Mouse (Mus musculus): Measurements from ENCODE around the gene Plxnc1. TPM values are rescaled to one million over a fixed set of nuclear protein-coding genes. Genes with fewer than 3 reads are reported as not detected.
A peak's percentile ranks its signal among the peaks of the same experiment; 100 is the strongest.

Gene Plxnc1
- total and polyA plus RNA-seq, 2 experiments from 2014 or later, result 11.5 to 70.2 TPM

- Histone ChIP-seq H3K27me3 (ENCODE audit: insufficient read depth, low read length) (no peaks in the 10 kb centered on the region), H3K9me3 (ENCODE audit: low read length) (no peaks in the 10 kb centered on the region), H3K4me2 (ENCODE audit: low read depth) (no peak overlapping the region), H3K36me3 (ENCODE audit: insufficient read depth) (peaks cover 2% of the 10 kb centered on the region; the same call in 1 of the 2 replicates), H3K9ac (no peak overlapping the region), H3K4me3 (ENCODE audit: low read depth, low read length) (no peak overlapping the region), H3K4me1 (ENCODE audit: insufficient read depth) (no peaks in the 10 kb centered on the region), H3K27ac (ENCODE audit: low read depth, low read length) (no peak overlapping the region)
- ATAC-seq (no peak), DNase-seq (no peak)
- WGBS, result 83% methylated on average over 7 of the region's 7 CpGs
- no peak for TF ChIP-seq CTCF (IDR thresholded peaks at IDR 0.05; ENCODE audit: low read depth)
These were observed 28.0 kb downstream of the Plxnc1 start for GRCm38 (mm10) chr10:94916610-94917009.

- Histone ChIP-seq H3K4me1 (ENCODE audit: insufficient read depth) (no peaks in the 10 kb centered on the region), H3K27me3 (ENCODE audit: insufficient read depth, low read length) (no peaks in the 10 kb centered on the region), H3K4me3 (ENCODE audit: low read depth, low read length) (no peak overlapping the region), H3K36me3 (ENCODE audit: insufficient read depth) (peaks cover 2% of the 10 kb centered on the region; the same call in 1 of the 2 replicates), H3K27ac (ENCODE audit: low read depth, low read length) (no peak overlapping the region), H3K4me2 (ENCODE audit: low read depth) (no peak overlapping the region), H3K9me3 (ENCODE audit: low read length) (no peaks in the 10 kb centered on the region), H3K9ac (no peak overlapping the region)
- ATAC-seq (no peak), DNase-seq (no peak)
- TF ChIP-seq CTCF (IDR thresholded peaks at IDR 0.05; ENCODE audit: low read depth), result no peak
- WGBS, result 87% methylated on average over 6 of the region's 6 CpGs
These were observed 28.9 kb downstream of the Plxnc1 start for GRCm38 (mm10) chr10:94915746-94916145.

- Histone ChIP-seq H3K9ac (no peak overlapping the region), H3K4me2 (ENCODE audit: low read depth) (no peak overlapping the region), H3K4me3 (ENCODE audit: low read depth, low read length) (no peak overlapping the region), H3K4me1 (ENCODE audit: insufficient read depth) (no peaks in the 10 kb centered on the region), H3K36me3 (ENCODE audit: insufficient read depth) (peaks cover 6% of the 10 kb centered on the region; the same call in 1 of the 2 replicates), H3K9me3 (ENCODE audit: low read length) (no peaks in the 10 kb centered on the region), H3K27me3 (ENCODE audit: insufficient read depth, low read length) (no peaks in the 10 kb centered on the region), H3K27ac (ENCODE audit: low read depth, low read length) (peak overlapping the region; percentile 29; the same call in 1 of the 2 replicates)
- no peak for TF ChIP-seq CTCF (IDR thresholded peaks at IDR 0.05; ENCODE audit: low read depth)
- WGBS, result 56% methylated on average over 11 of the region's 11 CpGs
- peak; percentile 65 for ATAC-seq
- peak; percentile 30 for DNase-seq
These were observed 30.6 kb downstream of the Plxnc1 start for GRCm38 (mm10) chr10:94914081-94914480.

GRCm38 (mm10) chr10:94913336-94913739 is 31.3 kb downstream of the Plxnc1 start:
- H3K9me3 ChIP-seq (ENCODE audit: low read length), result no peaks in the 10 kb centered on the region
- no peak for TF ChIP-seq CTCF (IDR thresholded peaks at IDR 0.05; ENCODE audit: low read depth)
- no peak overlapping the region for H3K4me2 ChIP-seq (ENCODE audit: low read depth)
- no peak overlapping the region for H3K9ac ChIP-seq
- no peaks in the 10 kb centered on the region for H3K4me1 ChIP-seq (ENCODE audit: insufficient read depth)
- peaks cover 7% of the 10 kb centered on the region; the same call in 1 of the 2 replicates for H3K36me3 ChIP-seq (ENCODE audit: insufficient read depth)
- H3K27ac ChIP-seq (ENCODE audit: low read depth, low read length), result peak overlapping the region; percentile 40; the same call in 1 of the 2 replicates
- ATAC-seq, result no peak
- H3K4me3 ChIP-seq (ENCODE audit: low read depth, low read length), result no peak overlapping the region
- WGBS, result 84% methylated on average over 5 of the region's 5 CpGs
- DNase-seq, result no peak
- no peaks in the 10 kb centered on the region for H3K27me3 ChIP-seq (ENCODE audit: insufficient read depth, low read length)

GRCm38 (mm10) chr10:94912551-94912950 is 32.1 kb downstream of the Plxnc1 start:
- no peaks in the 10 kb centered on the region for H3K27me3 ChIP-seq (ENCODE audit: insufficient read depth, low read length)
- H3K27ac ChIP-seq (ENCODE audit: low read depth, low read length), result no peak overlapping the region
- no peak overlapping the region for H3K4me3 ChIP-seq (ENCODE audit: low read depth, low read length)
- H3K4me2 ChIP-seq (ENCODE audit: low read depth), result no peak overlapping the region
- no peak overlapping the region for H3K9ac ChIP-seq
- no peaks in the 10 kb centered on the region for H3K4me1 ChIP-seq (ENCODE audit: insufficient read depth)
- DNase-seq (no peak), ATAC-seq (no peak)
- WGBS, result 95% methylated on average over 1 of the region's 1 CpGs
- no peaks in the 10 kb centered on the region for H3K9me3 ChIP-seq (ENCODE audit: low read length)
- peaks cover 7% of the 10 kb centered on the region; the same call in 1 of the 2 replicates for H3K36me3 ChIP-seq (ENCODE audit: insufficient read depth)
- TF ChIP-seq CTCF (IDR thresholded peaks at IDR 0.05; ENCODE audit: low read depth), result no peak

GRCm38 (mm10) chr10:94911102-94911501 is 33.5 kb downstream of the Plxnc1 start:
- H3K4me3 ChIP-seq (ENCODE audit: low read depth, low read length), result no peak overlapping the region
- no peak overlapping the region for H3K27ac ChIP-seq (ENCODE audit: low read depth, low read length)
- WGBS, result 87% methylated on average over 6 of the region's 6 CpGs
- TF ChIP-seq CTCF (IDR thresholded peaks at IDR 0.05; ENCODE audit: low read depth), result no peak
- peaks cover 5% of the 10 kb centered on the region; the same call in 1 of the 2 replicates for H3K4me1 ChIP-seq (ENCODE audit: insufficient read depth)
- H3K9ac ChIP-seq, result no peak overlapping the region
- no peaks in the 10 kb centered on the region for H3K27me3 ChIP-seq (ENCODE audit: insufficient read depth, low read length)
- H3K4me2 ChIP-seq (ENCODE audit: low read depth), result no peak overlapping the region
- peaks cover 7% of the 10 kb centered on the region; the same call in 1 of the 2 replicates for H3K36me3 ChIP-seq (ENCODE audit: insufficient read depth)
- no peak for DNase-seq
- H3K9me3 ChIP-seq (ENCODE audit: low read length), result no peaks in the 10 kb centered on the region
- ATAC-seq, result no peak

DNA sequence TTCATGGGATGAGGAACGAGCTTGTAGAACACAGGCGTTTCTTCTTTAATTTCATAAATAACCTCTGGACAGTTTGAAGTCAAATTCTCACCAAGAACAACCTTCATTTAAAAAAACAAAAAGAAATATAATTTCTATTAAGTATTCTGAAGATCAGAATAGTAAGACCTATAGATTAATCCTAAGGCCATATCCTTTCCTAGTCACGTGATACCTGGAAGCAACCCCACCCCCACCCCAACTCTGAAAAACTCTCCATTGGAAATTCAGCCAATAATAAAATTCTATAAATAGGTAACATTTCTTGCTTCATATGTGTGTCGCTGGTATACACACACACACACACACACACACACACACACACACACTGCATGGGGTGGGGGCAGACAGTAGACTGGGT is 34.1 kb downstream of the Plxnc1 start:
- H3K27ac ChIP-seq (ENCODE audit: low read depth, low read length), result no peak overlapping the region
- ATAC-seq (no peak), DNase-seq (no peak)
- no peak overlapping the region for H3K4me2 ChIP-seq (ENCODE audit: low read depth)
- H3K9me3 ChIP-seq (ENCODE audit: low read length), result no peaks in the 10 kb centered on the region
- no peak for TF ChIP-seq CTCF (IDR thresholded peaks at IDR 0.05; ENCODE audit: low read depth)
- no peak overlapping the region for H3K4me3 ChIP-seq (ENCODE audit: low read depth, low read length)
- H3K4me1 ChIP-seq (ENCODE audit: insufficient read depth), result peaks cover 10% of the 10 kb centered on the region
- WGBS, result 93% methylated on average over 4 of the region's 4 CpGs
- no peak overlapping the region for H3K9ac ChIP-seq
- H3K36me3 ChIP-seq (ENCODE audit: insufficient read depth), result peaks cover 7% of the 10 kb centered on the region; the same call in 1 of the 2 replicates
- H3K27me3 ChIP-seq (ENCODE audit: insufficient read depth, low read length), result no peaks in the 10 kb centered on the region

All from forebrain, postnatal 0 days (tissue).